Mouse (Mus musculus) spleen, adult 2 months (tissue): Measurements from ENCODE around the gene Rab11fip5. TPM values are rescaled to one million over a fixed set of nuclear protein-coding genes. Genes with fewer than 3 reads are reported as not detected.

Source experiments
- DNase-seq, 2 experiments: peaks; one replicate each; pipeline versions ENCODE4 v3.0.0 to v3.0.0-alpha.2; 2012 to 2021; ENCODE audit warnings: low spot score in 2 of 2, low read depth in 1 of 2
- H3K27ac ChIP-seq: fragments of 200-500 bp; 2 replicates; pipeline ENCODE4 v1.5.1; 2012; ENCODE audit warnings: low read length, inconsistent platforms; ENCODE audit not compliant: insufficient read depth
- H3K27me3 ChIP-seq: fragments of 200-500 bp; 2 replicates; pipeline ENCODE4 v1.6.1; 2012; ENCODE audit warnings: mild to moderate bottlenecking, moderate library complexity, low read length, inconsistent platforms; ENCODE audit not compliant: control insufficient read depth, insufficient read depth
- H3K36me3 ChIP-seq: fragments of 200-500 bp; 2 replicates; pipeline ENCODE4 v1.6.1; 2012; ENCODE audit warnings: mild to moderate bottlenecking, low read length, inconsistent platforms; ENCODE audit not compliant: control insufficient read depth, insufficient read depth
- H3K4me1 ChIP-seq: fragments of 200-500 bp; 2 replicates; pipeline ENCODE4 v1.6.1; 2011; ENCODE audit warnings: inconsistent platforms; ENCODE audit not compliant: control insufficient read depth, insufficient read depth, insufficient read length
- H3K4me3 ChIP-seq: fragments of 200-500 bp; 2 replicates; pipeline ENCODE4 v1.5.1; 2011; ENCODE audit warnings: mild to moderate bottlenecking, inconsistent platforms; ENCODE audit not compliant: insufficient read depth, insufficient read length; ENCODE audit errors: extremely low read depth
- CTCF ChIP-seq: fragments of 200-500 bp; IDR thresholded peaks from 2 replicates; pipeline ENCODE4 v1.5.1; 2011; ENCODE audit warnings: mild to moderate bottlenecking, inconsistent platforms; ENCODE audit not compliant: insufficient read depth, insufficient read length, insufficient replicate concordance; ENCODE audit errors: extremely low read depth
- POLR2A ChIP-seq: fragments of 200-500 bp; IDR thresholded peaks from 2 replicates; pipeline ENCODE4 v1.6.1; 2011; ENCODE audit warnings: low read depth, low read length, inconsistent platforms
- WGBS: fragments of 180-500 bp; shearing (Covaris S2); methylation state at CpG from one replicate; pipeline ENCODE4 v1.1.7; 2018; 5-methylcytosine and 5-hydroxymethylcytosine counted together
- polyA plus RNA-seq: library from polyadenylated mRNA; depleted of rRNA; stranded (reverse); fragments of >200 nt; gene quantifications from 2 replicates; pipeline ENCODE4 v1.2.3, GENCODE M21; 2012

The Rab11fip5 gene
- polyA plus RNA-seq, 1 experiment, result 10.1 TPM

- H3K4me1 ChIP-seq, result no peaks in the 10 kb centered on the region; the same call in 1 of the 2 replicates
- WGBS, result 93% methylated on average over 5 of the region's 5 CpGs
Observed at GRCm38 (mm10) chr6:85363231-85363905, 11.1 kb downstream of the Rab11fip5 start.

DNA sequence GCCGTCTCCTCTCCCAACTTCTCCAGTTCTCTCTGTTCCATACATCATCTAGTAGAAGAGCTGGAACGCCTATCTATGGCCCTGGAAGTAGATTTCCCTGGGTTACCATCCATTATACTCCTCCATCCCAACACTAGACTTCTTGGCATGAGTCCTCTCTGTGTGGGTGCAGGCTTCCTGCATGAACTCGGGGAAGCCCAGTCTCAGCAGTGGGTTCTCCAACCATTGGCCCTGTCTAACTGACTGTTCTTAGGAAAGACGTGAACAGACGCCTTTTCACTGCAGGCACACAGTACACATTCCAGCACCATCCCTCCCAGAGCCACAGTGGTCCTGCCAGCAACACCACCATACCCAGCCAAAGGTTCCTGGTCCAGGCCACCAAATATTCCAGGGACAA, 11.8 kb downstream of the Rab11fip5 start:
- Histone ChIP-seq H3K36me3 (no peaks in the 10 kb centered on the region), H3K27me3 (no peaks in the 10 kb centered on the region), H3K27ac (no peak overlapping the region), H3K4me3 (no peak overlapping the region), H3K4me1 (no peaks in the 10 kb centered on the region; the same call in 1 of the 2 replicates)
- DNase-seq, result no peak
- no peak for TF ChIP-seq CTCF
- TF ChIP-seq POLR2A, result no peak
- WGBS, result 79% methylated on average over 5 of the region's 5 CpGs

More at GRCm38 (mm10) chr6:85363231-85363905, 11.1 kb downstream of the Rab11fip5 start:
- no peaks in the 10 kb centered on the region for H3K27me3 ChIP-seq
- no peak for DNase-seq
- no peak overlapping the region for H3K4me3 ChIP-seq
- no peaks in the 10 kb centered on the region for H3K36me3 ChIP-seq
- TF ChIP-seq CTCF, result no peak
- TF ChIP-seq POLR2A, result no peak
- no peak overlapping the region for H3K27ac ChIP-seq

DNA sequence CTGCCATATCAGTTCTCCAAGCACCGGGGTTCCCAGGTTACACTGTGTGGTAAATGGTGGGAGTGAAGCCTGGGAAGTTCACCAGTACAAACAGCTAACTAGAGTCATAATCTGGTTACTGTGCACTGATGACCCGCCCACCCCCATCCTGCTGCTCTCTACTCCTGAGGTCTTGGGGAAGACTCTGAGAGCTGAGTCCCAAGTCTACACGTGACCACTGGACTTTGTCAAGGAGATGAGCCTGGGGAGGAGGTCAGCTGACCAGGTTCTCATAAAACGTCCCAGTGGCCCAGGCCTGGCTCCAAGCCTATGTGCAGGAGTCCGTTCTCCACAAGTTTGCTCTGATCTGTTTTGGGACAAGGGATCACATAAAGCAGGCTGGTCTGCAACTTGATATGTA, 14.1 kb downstream of the Rab11fip5 start:
- Histone ChIP-seq H3K27ac (no peak overlapping the region), H3K36me3 (no peaks in the 10 kb centered on the region), H3K4me1 (no peaks in the 10 kb centered on the region; the same call in 1 of the 2 replicates), H3K27me3 (no peaks in the 10 kb centered on the region), H3K4me3 (no peak overlapping the region)
- TF ChIP-seq POLR2A (no peak), CTCF (no peak)
- 85% methylated on average over 5 of the region's 5 CpGs for WGBS
- DNase-seq, result no peak

DNA sequence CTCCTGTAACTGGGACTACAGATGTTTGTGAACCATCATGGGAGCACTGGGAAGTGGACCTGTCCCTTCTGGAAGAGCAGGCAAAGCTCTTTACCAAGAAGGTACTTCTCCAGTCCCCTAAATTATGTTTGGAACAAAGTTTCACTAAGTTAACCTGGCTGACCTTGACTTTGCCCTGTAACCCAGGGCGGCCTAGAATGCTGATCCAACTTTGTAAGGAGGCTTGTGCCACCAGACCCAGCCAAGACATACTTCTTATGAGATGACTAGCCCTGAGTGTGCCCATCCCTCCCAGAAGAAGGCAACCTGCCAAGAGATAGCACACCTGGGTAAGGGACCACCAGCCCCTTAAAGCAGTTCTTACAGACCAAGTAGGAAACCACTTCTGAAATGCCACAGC, 15.6 kb downstream of the Rab11fip5 start:
- Histone ChIP-seq H3K36me3 (no peaks in the 10 kb centered on the region), H3K4me3 (no peak overlapping the region), H3K27me3 (no peaks in the 10 kb centered on the region), H3K4me1 (no peaks in the 10 kb centered on the region; the same call in 1 of the 2 replicates), H3K27ac (no peak overlapping the region)
- DNase-seq, result no peak
- 93% methylated on average over 1 of the region's 1 CpGs for WGBS
- no peak for TF ChIP-seq POLR2A
- TF ChIP-seq CTCF, result no peak

- H3K4me1 ChIP-seq, result no peaks in the 10 kb centered on the region; the same call in 1 of the 2 replicates
- TF ChIP-seq CTCF, result no peak
- no peak for TF ChIP-seq POLR2A
- no peaks in the 10 kb centered on the region for H3K36me3 ChIP-seq
- WGBS, result 58% methylated on average over 4 of the region's 4 CpGs
- no peaks in the 10 kb centered on the region for H3K27me3 ChIP-seq
- no peak overlapping the region for H3K4me3 ChIP-seq
- no peak overlapping the region for H3K27ac ChIP-seq
- DNase-seq, result no peak
Observed at GRCm38 (mm10) chr6:85356682-85357465, 17.6 kb downstream of the Rab11fip5 start.

- Histone ChIP-seq H3K27me3 (no peaks in the 10 kb centered on the region), H3K4me1 (no peaks in the 10 kb centered on the region)
- WGBS, result 99% methylated on average over 2 of the region's 2 CpGs
Observed at GRCm38 (mm10) chr6:85355753-85356152, 18.7 kb downstream of the Rab11fip5 start.

DNA sequence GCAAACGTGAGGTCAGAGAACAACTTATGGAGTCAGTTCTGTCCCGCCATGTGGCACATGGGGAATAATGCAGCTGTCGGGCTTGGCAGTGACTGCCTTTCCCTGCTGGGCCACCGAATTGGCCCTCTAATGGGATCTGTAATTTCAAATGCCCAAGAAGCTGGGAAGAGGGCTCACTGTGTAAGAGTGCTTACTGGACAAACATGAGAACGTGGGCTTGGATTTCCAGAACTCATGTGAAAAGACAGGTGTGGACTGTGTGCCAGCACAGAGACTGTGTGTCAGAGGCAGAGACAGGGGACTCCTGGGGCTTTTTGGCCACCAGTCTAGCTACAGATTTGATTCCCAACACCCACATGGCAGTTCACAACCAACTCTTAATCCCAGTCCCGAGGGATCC, 19.7 kb downstream of the Rab11fip5 start:
- WGBS, result 91% methylated on average over 6 of the region's 6 CpGs
- no peaks in the 10 kb centered on the region for H3K4me1 ChIP-seq
- TF ChIP-seq POLR2A, result no peak
- no peak for TF ChIP-seq CTCF
- H3K27ac ChIP-seq, result no peak overlapping the region
- no peak for DNase-seq
- H3K4me3 ChIP-seq, result no peak overlapping the region
- no peaks in the 10 kb centered on the region for H3K27me3 ChIP-seq
- no peaks in the 10 kb centered on the region for H3K36me3 ChIP-seq

More at GRCm38 (mm10) chr6:85355753-85356152, 18.7 kb downstream of the Rab11fip5 start:
- H3K27ac ChIP-seq, result no peak overlapping the region
- TF ChIP-seq POLR2A (no peak), CTCF (no peak)
- no peak for DNase-seq
- no peak overlapping the region for H3K4me3 ChIP-seq
- H3K36me3 ChIP-seq, result no peaks in the 10 kb centered on the region
